Mouse (Mus musculus): Measurements from ENCODE around the gene Rpp14. TPM values are rescaled to one million over a fixed set of nuclear protein-coding genes. Genes with fewer than 3 reads are reported as not detected.
"Not testable (repeated sequence)": the region's sequence is repeated elsewhere in the genome, so short reads cannot be mapped to it uniquely, and the experiment has no call there.

Gene Rpp14
- total and polyA plus RNA-seq, 2 experiments from 2014 or later, result 18.9 to 36.2 TPM

DNA sequence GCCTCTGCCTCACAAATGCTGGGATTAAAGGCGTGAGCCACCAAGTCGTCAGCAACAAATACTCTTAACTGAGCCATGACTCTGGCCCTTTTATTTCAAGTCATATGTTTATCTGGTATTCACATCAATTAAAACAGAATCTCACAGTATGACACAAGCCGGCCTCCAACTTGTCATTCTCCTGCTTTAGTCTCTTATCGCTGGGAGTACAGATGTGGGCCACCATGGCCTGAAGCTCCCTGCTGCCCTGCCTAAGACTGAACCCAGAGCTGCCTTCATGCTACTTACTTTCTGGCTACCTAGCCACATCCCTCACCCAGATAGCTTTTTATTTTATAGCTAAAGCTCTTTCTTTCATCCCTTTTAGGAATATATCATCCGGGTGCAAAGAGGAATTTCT, 39.3 kb downstream of the Rpp14 start:
- WGBS, result 91% methylated on average over 5 of the region's 5 CpGs
- Histone ChIP-seq H3K36me3 (ENCODE audit: insufficient read depth, low read length) (peaks cover 4% of the 10 kb centered on the region; the same call in 1 of the 2 replicates), H3K9me3 (ENCODE audit: low read length) (no peaks in the 10 kb centered on the region), H3K4me2 (ENCODE audit: low read depth, low read length) (no peak overlapping the region), H3K9ac (replicated peaks; ENCODE audit: low read length) (no peak overlapping the region), H3K4me1 (ENCODE audit: insufficient read depth, low read length) (no peaks in the 10 kb centered on the region), H3K4me3 (ENCODE audit: low read length) (no peak overlapping the region), H3K27me3 (ENCODE audit: insufficient read depth, low read length) (no peaks in the 10 kb centered on the region), H3K27ac (no peak overlapping the region)
- no peak for TF ChIP-seq CTCF (IDR thresholded peaks at IDR 0.05; ENCODE audit: low read depth)
- no peak for DNase-seq (ENCODE audit: low spot score)
- no peak for ATAC-seq

DNA sequence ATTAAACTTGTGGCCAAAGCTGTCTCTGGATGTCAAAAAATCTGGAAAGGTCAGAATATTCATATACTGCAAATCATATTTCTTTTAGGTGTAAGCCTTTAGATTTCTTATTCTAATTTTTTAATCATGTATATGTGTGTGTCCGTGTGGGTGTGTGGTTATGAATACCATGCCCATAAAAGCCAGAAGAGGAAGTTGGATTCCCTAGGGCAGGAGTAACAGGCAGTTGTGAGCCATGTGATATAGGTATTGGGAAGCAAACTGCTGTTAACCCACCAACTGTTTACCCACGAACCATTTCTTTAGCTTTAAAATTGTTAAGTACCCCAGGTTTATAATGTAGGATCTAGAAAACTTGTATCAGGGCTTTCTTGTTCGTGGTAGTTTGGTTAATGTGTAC, 39.7 kb downstream of the Rpp14 start:
- Histone ChIP-seq H3K4me2 (ENCODE audit: low read depth, low read length) (no peak overlapping the region), H3K4me1 (ENCODE audit: insufficient read depth, low read length) (no peaks in the 10 kb centered on the region), H3K4me3 (ENCODE audit: low read length) (no peak overlapping the region), H3K27me3 (ENCODE audit: insufficient read depth, low read length) (no peaks in the 10 kb centered on the region), H3K36me3 (ENCODE audit: insufficient read depth, low read length) (peaks cover 4% of the 10 kb centered on the region; the same call in 1 of the 2 replicates), H3K9me3 (ENCODE audit: low read length) (no peaks in the 10 kb centered on the region), H3K27ac (no peak overlapping the region), H3K9ac (replicated peaks; ENCODE audit: low read length) (no peak overlapping the region)
- DNase-seq (ENCODE audit: low spot score), result no peak
- 82% methylated on average over 3 of the region's 3 CpGs for WGBS
- no peak for TF ChIP-seq CTCF (IDR thresholded peaks at IDR 0.05; ENCODE audit: low read depth)
- ATAC-seq, result no peak

DNA sequence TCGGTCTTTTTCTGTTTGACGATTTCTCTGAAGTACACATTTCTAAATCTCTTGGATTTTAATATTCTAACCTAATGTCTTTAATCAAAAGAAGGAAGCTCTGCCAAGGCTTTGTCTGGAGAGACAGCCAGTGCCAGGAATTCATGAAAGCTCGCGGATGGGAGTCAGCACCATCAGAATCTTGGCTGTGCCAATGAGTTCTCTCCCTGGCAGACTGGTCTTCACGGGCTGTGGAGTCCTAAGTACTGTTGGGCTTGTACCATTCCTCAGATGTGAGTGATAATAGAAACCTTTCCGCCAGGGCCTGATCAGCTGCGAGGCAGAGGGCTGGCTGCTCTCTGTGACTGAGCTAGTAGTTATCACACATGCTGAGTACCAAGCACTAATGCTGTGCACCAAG, 43.0 kb downstream of the Rpp14 start:
- H3K4me1 ChIP-seq (ENCODE audit: insufficient read depth, low read length), result no peaks in the 10 kb centered on the region
- no peak overlapping the region for H3K9ac ChIP-seq (replicated peaks; ENCODE audit: low read length)
- DNase-seq (ENCODE audit: low spot score) (no peak), ATAC-seq (no peak)
- H3K4me3 ChIP-seq (ENCODE audit: low read length), result no peak overlapping the region
- peaks cover 10% of the 10 kb centered on the region for H3K36me3 ChIP-seq (ENCODE audit: insufficient read depth, low read length)
- no peaks in the 10 kb centered on the region for H3K27me3 ChIP-seq (ENCODE audit: insufficient read depth, low read length)
- WGBS, result 69% methylated on average over 7 of the region's 7 CpGs
- no peak overlapping the region for H3K4me2 ChIP-seq (ENCODE audit: low read depth, low read length)
- H3K27ac ChIP-seq, result no peak overlapping the region
- TF ChIP-seq CTCF (IDR thresholded peaks at IDR 0.05; ENCODE audit: low read depth), result no peak
- no peaks in the 10 kb centered on the region for H3K9me3 ChIP-seq (ENCODE audit: low read length)

DNA sequence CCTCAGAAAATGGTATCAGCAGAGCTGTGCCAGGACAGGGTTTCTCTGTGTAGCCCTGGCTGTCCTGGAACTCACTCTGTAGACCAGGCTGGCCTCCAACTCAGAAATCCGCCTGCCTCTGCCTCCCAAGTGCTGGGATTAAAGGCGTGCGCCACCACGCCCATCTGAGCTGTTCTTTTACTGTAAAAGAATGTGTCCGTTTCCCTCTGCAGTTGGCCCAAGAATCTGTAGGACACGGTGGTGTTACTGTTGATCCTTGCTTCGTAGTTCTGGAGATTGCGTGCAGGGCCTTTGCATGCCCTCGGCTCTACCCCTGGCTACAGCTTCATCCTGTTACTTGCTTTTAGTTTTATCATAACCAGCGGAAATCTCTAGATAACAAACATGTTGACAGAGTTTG, 43.4 kb downstream of the Rpp14 start:
- H3K4me1 ChIP-seq (ENCODE audit: insufficient read depth, low read length); H3K9me3 ChIP-seq (ENCODE audit: low read length); H3K4me2 ChIP-seq (ENCODE audit: low read depth, low read length); DNase-seq (ENCODE audit: low spot score); H3K27me3 ChIP-seq (ENCODE audit: insufficient read depth, low read length); H3K4me3 ChIP-seq (ENCODE audit: low read length); H3K27ac ChIP-seq; H3K9ac ChIP-seq (replicated peaks; ENCODE audit: low read length); ATAC-seq: not testable (repeated sequence)
- peaks cover 10% of the 10 kb centered on the region for H3K36me3 ChIP-seq (ENCODE audit: insufficient read depth, low read length)
- WGBS, result 97% methylated on average over 10 of the region's 10 CpGs

DNA sequence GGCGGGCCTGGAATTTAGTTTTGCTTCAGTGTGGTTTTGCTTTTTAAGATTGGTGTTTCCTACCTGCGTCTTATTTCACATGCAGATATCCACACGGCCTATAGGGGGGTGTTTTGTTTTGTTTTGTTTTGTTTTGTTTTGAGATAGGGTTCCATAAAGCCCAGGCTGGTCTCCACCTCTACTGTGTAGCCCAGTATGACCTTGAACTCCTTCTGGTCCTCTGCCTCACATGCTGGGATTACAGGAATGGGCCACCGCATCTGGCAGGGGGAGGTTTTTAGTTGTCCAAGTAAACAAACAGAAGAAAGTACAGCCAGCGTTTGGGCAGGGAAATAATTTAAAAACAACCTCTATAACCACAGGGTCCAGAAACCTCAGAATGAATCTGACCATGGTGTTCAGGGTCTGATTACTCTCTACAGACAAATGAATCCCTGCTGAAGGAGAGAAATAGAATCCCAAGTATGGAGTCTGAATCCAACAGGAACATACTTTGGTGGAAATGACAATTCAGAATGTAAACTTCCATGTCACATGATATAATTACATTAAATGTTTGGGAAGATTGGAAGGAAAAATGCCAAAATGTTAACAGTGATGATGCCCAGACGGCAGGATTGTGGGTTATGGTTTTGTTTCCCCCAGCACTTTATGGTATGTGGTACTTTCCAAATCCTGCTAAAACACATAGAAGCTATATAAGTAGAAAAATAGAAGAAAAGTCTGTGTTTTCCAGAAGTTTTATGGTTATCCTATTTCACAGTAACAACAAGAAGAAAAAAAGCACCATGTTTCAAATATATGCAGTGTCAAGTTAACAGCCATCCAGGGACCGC, 44.1 kb downstream of the Rpp14 start:
- TF ChIP-seq CTCF (IDR thresholded peaks at IDR 0.05; ENCODE audit: low read depth), result no peak
- no peak for ATAC-seq
- H3K4me3 ChIP-seq (ENCODE audit: low read length), result no peak overlapping the region
- no peaks in the 10 kb centered on the region for H3K4me1 ChIP-seq (ENCODE audit: insufficient read depth, low read length)
- H3K9me3 ChIP-seq (ENCODE audit: low read length), result no peaks in the 10 kb centered on the region
- DNase-seq (ENCODE audit: low spot score), result no peak
- WGBS, result 91% methylated on average over 7 of the region's 7 CpGs
- H3K36me3 ChIP-seq (ENCODE audit: insufficient read depth, low read length), result peaks cover 10% of the 10 kb centered on the region
- no peak overlapping the region for H3K4me2 ChIP-seq (ENCODE audit: low read depth, low read length)
- H3K27ac ChIP-seq, result no peak overlapping the region
- no peak overlapping the region for H3K9ac ChIP-seq (replicated peaks; ENCODE audit: low read length)
- H3K27me3 ChIP-seq (ENCODE audit: insufficient read depth, low read length), result no peaks in the 10 kb centered on the region

DNA sequence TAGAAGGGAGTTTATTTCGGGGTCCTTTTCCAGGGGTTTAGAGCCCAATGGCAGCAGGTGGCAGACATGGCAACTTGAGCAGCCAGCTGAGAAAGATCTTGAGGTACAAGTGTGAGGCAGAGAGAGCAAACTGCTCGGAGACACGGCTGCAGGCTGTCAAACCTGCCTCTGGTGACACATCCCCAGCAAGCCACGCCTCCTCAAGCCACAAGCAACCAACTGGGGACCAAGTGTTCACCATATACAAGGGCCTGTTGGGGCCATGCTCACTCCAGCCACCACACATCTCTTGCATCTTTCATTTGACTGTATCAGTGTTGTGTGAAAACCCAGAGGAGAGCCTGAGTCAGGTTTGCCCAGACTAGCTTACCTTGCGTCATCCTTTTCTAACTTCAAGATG, 47.8 kb downstream of the Rpp14 start:
- no peak overlapping the region for H3K4me3 ChIP-seq (ENCODE audit: low read length)
- peaks cover 7% of the 10 kb centered on the region for H3K36me3 ChIP-seq (ENCODE audit: insufficient read depth, low read length)
- H3K27ac ChIP-seq, result no peak overlapping the region
- no peak for ATAC-seq
- no peak for DNase-seq (ENCODE audit: low spot score)
- 81% methylated on average over 5 of the region's 5 CpGs for WGBS
- H3K4me1 ChIP-seq (ENCODE audit: insufficient read depth, low read length), result no peaks in the 10 kb centered on the region
- no peak for TF ChIP-seq CTCF (IDR thresholded peaks at IDR 0.05; ENCODE audit: low read depth)
- no peak overlapping the region for H3K4me2 ChIP-seq (ENCODE audit: low read depth, low read length)
- H3K27me3 ChIP-seq (ENCODE audit: insufficient read depth, low read length), result no peaks in the 10 kb centered on the region
- no peaks in the 10 kb centered on the region for H3K9me3 ChIP-seq (ENCODE audit: low read length)
- H3K9ac ChIP-seq (replicated peaks; ENCODE audit: low read length), result no peak overlapping the region

DNA sequence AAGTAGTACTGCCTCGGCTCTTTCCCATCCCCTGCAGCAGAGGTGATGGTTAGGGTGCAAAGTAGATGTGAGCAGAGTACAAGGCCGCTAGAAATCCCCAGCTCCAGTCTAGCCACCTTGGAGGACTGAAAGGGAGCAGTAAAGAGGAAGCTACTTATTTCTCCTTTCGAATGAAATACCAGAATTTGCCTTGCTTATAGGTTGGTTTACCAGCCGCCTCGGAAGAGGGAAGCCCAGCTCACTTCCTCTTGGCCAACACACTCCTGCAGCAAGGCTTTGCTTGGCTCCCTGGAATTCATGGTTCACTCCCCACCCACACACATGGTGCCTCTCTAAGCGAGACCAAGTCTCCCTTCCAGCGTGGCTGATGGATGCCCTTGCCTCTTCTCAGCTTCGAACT, 52.6 kb downstream of the Rpp14 start:
- no peaks in the 10 kb centered on the region for H3K27me3 ChIP-seq (ENCODE audit: insufficient read depth, low read length)
- no peak overlapping the region for H3K27ac ChIP-seq
- no peak overlapping the region for H3K4me3 ChIP-seq (ENCODE audit: low read length)
- peaks cover 11% of the 10 kb centered on the region; the same call in 1 of the 2 replicates for H3K36me3 ChIP-seq (ENCODE audit: insufficient read depth, low read length)
- ATAC-seq, result no peak
- H3K9me3 ChIP-seq (ENCODE audit: low read length), result no peaks in the 10 kb centered on the region
- no peak for DNase-seq (ENCODE audit: low spot score)
- no peak for TF ChIP-seq CTCF (IDR thresholded peaks at IDR 0.05; ENCODE audit: low read depth)
- no peak overlapping the region for H3K9ac ChIP-seq (replicated peaks; ENCODE audit: low read length)
- no peaks in the 10 kb centered on the region for H3K4me1 ChIP-seq (ENCODE audit: insufficient read depth, low read length)
- WGBS, result 89% methylated on average over 8 of the region's 8 CpGs
- H3K4me2 ChIP-seq (ENCODE audit: low read depth, low read length), result no peak overlapping the region
